Mouse (Mus musculus) heart, postnatal 0 days (tissue): ENCODE data around the gene Rps6.

Experiments used
- CTCF ChIP-seq: IDR thresholded peaks from 2 replicates; pipeline ENCODE4 v1.5.1; 2016; ENCODE audit warnings: antibody characterized with exemption, control low read depth, low read depth
- EP300 ChIP-seq: IDR thresholded peaks from 2 replicates; pipeline ENCODE4 v1.6.1; 2016; ENCODE audit warnings: antibody characterized with exemption, low read depth

GRCm38 (mm10) chr4:86847246-86847645 is 10.0 kb downstream of the Rps6 start:
- TF ChIP-seq CTCF (no peak), EP300 (no peak)
